Mouse (Mus musculus): Measurements from ENCODE around the gene Ptgfrn.

The Ptgfrn gene

DNA sequence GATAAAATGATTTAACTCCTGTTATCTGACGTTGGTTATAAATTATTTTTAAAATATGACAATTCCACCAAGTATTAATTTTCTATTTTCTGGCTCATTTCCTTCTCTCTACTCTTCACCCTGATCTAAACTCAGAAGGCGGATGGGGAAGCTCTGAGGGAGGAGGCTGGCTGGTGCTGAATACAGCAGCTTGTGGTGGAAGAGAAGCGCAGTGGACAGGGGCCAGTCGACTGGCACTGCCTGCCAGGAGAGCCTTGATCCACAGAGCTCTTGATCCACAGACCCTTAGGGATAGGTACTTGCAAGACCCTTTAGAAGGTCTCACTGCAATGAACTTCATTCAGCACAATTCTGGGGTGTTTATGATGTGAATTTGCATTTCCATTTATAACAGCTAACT is 29.2 kb downstream of the Ptgfrn start:
- no peak for DNase-seq (ENCODE audit: low read depth, low spot score)

DNA sequence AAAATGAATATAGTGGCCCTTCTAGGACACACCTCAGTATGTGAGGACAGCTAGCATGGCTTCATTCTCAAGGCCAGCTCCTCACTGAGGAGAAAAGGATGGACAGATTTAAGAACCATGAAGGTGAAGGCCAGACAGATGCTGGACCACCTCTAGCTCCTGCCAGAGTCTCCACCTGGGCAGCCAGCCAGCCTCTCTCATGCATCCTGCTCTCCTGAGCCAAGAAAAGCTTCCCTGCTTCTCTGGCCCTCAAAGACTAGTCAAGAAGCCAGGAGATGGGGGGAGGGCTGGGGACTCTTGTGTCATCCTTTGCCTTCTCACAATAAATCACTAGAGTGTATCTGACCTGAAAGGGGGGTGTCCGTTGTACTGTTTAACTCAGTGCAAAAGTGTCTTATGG is 31.7 kb downstream of the Ptgfrn start:
- DNase-seq (ENCODE audit: low read depth, low spot score), result no peak

DNA sequence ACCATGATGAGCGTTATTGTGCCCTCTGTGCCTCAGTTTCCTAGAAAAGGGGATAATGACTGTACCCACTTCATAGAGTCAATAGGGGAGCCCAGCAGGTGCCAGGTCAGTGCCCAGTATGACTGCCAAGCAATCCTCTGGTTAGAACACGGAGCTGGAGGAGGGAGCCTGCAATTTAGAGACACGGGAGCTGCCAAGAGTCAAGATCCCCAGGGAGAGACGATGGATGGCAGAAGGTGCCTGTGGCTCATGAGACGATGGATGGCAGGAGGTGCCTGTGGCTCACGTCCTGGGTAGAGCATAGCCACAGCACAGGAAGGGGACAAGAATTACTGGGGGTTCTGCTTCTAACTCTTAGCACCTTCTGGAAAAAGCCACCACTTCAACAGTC is 32.4 kb downstream of the Ptgfrn start:
- no peak for DNase-seq (ENCODE audit: low read depth, low spot score)

DNA sequence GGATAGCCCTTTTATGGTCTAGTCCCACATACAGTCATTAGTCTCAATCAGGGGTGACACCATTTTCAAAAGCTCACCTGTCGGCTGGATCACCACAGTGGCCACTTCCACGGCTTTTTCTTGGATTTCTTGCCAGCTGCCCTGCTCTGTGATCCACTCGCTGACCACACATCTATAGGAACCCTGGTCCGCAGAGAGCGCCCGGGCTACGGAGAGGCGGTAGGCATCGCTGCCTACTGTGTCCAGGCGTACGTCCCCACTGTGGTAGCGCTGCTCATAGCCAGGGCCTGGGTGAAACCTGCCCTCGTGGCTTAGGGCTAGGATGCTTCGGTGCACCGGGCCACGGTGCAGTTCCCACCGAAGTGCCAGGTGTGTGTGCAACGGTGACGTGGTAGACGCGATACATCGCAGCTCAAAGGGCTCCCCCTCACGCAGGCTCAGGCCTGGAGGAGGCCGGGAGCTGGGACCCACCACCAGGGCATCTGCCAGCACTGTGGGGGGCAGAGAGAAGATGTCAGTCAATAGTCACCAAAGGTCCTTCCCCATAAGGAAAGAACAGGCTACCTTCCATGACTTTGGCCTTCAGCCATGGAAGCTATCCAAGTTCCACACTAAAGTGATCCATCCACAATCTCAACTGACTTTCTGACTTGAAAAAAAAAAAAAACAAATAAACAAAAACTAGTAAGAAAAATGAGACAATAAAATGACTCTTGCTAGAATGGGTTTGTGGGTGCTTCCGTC is 32.9 kb downstream of the Ptgfrn start:
- DNase-seq (ENCODE audit: low read depth, low spot score), result no peak

DNA sequence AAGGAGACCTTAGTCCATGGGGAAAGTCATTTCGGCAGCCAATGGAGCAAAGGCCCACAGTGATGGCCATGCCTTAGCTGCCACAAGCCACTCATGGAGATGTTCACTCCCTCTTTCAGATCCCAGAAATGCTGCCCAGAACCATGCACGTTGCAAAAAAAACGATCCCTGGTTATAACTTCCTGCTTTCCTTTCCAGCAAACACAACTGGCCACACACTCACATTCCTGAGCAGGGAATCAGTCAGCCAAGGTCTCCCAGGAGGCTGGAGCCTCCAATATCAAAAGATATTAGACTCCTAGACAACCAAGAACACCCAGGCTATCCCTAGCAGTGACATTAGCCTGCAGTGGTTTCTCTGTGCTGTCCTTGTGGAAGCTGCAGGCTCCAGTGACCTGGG is 34.2 kb downstream of the Ptgfrn start:
- no peak for DNase-seq (ENCODE audit: low read depth, low spot score)

DNA sequence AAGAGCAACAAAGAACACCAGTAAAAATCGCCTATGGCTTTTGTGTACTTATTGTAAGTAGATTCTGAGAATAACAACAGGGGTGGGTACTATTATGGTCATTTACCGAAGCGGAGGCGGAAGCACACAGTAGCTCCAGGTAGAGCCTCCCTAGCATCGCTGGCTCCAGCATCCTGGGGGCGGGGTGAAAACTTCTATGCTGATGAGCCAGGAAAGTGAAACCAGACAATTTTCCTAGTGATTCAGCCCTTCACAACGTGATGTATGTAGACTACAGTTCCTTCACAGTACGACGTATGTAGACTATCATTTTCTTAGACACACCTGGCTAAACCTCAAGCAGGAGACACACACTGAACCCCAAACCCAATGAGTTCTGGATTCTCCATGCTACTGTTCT is 36.7 kb downstream of the Ptgfrn start:
- no peak for DNase-seq (ENCODE audit: low read depth, low spot score)

DNA sequence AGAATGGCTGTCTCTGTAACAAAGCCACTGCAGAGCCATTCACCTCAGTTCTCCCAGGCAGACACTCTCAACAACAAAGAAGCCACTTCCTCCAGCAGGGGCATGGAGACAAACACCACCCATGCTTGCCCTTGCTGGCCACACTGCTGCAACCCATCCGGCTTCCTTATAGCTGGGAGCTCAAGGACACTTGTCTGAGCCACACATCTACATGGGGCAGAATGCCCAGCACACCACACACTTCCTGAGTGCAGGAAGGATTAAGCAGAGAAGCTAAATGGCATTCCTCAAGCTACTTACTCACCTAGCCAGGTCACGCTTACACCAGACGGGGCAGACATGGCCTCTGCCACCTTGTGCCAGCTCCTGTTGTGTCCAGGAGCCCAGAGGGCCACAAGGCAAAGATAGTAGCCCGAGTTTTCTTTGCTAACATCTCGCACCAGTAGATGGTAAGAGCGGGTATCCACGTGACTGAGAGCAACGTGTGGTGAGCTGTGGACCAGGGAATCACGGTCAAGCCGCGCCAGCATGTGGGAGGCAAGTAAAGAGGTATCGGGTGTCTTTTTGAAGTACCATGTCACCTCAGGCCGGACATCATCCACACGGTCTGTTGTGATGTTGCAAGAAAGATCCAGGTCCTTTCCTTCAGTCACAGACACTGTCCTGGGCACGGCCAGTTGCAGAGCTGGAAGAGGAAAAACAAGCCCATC is 37.4 kb downstream of the Ptgfrn start:
- no peak for DNase-seq (ENCODE audit: low read depth, low spot score)

DNA sequence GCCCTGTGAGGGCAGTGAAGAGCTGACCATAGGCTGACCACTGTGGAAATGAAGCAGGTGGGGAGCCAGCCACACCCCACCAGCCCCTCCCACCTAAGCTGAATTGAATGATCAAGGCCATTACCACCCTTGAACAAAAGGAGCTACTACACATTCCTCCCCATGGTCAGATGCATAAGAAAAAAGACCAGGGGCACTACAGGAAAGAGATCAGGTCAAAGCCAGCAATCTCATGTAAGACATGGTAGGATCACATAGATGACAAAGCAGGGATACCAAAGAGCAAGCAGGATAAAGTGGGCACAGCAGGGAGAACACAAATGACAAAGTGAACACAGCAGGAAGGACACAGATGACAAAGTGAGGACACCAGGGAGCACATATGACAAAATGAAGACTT is 38.5 kb downstream of the Ptgfrn start:
- DNase-seq (ENCODE audit: low read depth, low spot score), result no peak

DNA sequence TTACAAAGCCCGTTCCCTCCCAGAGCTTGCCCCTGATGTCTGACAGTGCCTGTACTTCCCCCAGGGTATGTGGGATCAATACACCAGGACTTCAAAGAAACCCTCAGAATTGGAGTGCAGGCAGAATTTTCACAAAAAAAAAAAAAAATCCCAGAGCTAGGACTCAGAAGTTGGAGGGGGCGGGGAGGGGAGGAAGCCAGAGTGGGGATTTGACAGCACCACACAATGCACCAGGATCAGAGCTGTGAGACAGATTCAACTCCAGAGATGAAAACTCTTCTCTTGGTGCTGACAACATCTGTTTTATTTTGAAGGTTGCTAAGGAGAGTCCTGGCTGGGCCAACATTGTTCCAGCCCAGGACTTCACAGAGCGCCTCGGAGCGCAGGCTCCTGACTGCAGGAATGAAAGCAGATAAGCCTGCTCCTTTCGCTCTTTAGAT is 39.3 kb downstream of the Ptgfrn start:
- DNase-seq (ENCODE audit: low read depth, low spot score), result no peak

DNA sequence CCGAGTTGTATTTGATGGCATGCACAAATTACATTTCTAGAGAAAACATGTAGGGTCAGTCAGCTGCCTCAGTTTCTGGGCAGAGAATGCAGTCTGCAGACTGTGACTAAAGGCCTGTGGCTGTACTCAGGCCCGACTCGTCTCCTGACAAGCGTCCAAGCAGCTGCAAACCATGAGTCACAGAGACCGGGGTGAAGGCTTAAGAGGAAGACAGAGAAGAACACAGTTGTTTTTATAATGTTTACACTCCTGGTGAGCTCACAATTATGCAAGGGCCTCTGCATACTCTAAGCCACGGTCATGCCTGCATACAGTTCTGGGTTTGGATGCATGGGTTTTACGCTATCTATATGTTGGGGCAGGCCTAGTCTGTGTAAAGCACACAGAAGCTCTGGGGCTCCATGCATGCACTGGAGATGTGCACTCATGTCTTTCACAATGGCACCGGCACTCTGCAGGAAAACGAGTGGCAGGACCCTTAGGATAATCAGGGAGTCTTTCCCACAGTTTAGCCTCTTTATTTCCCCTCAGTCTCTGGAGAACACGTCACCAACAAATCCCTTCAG is 39.8 kb downstream of the Ptgfrn start:
- no peak for DNase-seq (ENCODE audit: low read depth, low spot score)

DNA sequence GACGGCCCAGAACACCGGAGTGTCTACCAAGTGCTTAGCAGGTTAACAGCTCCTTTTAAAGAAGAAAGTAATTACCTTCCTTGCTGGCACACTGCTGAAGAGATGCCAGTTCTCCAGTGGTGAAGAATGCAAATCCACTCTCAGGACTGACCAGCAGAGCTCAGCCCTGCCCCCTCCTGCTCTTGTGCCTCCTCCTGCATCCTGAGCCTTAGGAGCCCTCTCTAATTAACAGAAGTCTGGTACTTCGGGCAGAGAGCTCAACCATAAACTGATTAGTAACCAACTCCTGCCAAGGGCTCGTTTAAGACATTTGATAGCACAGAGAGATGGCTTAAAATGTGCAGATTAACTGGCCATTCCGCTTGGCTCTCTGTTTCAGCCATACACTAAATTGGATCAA is 41.4 kb downstream of the Ptgfrn start:
- peak; percentile 21 for DNase-seq (ENCODE audit: low read depth, low spot score)

DNA sequence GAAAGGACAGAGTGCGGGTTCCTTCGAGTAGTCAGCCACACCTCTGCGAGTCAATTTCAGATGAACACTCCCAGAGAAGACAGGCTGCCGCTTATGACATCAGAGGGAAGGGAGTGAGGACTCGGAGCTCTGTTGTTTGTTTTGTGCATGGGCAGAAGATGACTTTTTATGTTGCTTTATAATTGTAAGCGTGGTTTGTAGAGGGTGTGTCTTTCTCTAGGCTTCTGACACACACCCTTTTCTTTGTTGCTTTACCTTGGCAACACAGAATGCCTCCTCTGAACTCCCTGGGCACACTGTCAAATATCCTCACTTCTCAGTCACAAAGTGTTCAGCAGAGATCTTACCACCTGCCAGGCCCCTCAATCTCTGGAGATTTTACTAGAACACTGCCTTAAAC is 43.9 kb downstream of the Ptgfrn start:
- no peak for DNase-seq (ENCODE audit: low read depth, low spot score)

DNA sequence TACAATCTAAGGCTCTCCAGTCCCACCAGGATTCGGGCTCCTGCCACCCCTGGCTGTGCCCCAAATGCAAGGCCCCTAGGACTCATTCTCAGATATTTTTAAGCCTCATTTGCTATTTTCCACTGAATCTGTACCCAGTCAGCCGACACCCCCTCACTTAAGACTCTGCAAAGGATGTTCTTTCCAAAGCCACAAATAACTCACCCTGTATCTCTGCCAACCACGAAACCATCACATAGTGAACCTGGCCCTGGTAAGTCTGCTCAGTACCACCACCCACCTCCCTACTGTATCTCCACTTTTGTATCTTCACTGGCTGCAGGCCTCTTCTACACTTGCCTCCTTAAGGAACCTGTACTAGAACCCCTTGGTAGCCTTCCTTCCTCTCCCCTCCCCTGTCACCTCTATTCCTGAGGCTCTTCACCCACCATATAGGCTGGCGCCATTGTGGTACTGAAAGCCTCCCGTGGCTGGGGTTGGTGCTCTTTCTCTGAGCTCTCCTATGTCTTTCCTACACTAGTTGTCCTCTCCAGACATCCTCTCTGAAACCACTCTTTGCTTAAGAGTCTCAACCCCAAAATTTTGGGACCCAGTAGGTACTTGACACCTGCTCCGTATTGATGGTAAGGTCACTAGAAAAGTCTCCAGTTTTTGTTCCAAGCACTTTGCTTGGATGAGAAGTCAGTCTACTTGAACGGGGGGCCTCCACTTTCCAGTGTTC is 48.1 kb downstream of the Ptgfrn start:
- DNase-seq (ENCODE audit: low read depth, low spot score), result no peak

DNA sequence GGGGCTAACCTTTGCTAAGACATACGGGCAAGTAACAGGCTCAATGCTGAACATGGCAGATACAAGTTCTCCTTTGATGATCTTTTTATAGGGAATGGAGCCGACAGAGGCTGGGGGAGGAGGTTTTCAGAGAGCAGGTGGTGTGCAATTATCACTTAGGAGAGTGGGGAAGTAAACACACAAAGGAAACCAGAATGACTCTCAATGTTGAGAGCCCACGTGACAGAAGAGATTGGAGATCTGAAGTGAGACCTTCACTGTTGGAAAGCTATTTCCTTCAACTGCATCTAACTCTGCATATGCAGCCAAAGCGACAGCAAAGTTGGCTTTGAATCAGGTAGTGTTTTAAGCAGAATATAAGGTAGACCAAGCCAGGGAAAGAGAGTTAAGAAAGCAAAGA is 50.9 kb downstream of the Ptgfrn start:
- no peak for DNase-seq (ENCODE audit: low read depth, low spot score)

DNA sequence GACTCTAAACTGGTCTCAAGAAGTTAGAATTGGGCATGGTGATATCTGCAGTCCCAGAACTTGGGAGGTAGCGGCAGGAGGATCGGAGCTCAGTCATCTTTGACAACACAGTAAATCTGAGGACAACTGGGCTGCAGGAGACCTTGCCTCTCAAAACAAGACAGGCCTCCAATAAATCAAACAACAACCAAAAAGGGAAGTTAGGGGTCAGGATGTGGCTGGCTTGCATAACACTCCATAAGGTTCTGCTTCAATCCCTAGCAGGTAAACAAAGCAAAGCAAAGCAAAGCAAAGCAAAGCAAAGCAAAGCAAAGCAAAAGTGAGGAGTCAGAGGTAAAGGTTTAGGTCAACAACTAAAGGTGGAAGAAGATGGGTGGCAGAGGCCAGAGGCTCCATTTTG is 51.9 kb downstream of the Ptgfrn start:
- DNase-seq (ENCODE audit: low read depth, low spot score), result no peak

DNA sequence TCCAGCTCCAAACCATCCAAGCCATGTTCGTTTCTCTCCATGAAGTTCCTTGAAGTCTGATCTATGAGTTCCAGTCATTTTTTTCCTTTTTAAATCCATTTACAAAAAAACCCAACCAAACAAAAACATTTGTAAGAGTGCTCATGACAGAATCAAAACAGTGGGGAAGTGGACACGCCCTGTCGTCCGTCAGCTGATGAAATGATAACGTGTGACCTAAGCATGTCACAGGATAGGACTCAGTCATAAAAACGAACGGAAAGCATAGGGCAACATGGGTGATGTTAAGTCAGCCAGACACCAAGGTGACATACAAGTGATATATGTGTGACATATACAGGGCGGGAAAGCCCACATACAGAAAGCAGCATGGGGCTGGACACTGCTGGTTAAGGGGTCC is 54.9 kb downstream of the Ptgfrn start:
- no peak for DNase-seq (ENCODE audit: low read depth, low spot score)

DNA sequence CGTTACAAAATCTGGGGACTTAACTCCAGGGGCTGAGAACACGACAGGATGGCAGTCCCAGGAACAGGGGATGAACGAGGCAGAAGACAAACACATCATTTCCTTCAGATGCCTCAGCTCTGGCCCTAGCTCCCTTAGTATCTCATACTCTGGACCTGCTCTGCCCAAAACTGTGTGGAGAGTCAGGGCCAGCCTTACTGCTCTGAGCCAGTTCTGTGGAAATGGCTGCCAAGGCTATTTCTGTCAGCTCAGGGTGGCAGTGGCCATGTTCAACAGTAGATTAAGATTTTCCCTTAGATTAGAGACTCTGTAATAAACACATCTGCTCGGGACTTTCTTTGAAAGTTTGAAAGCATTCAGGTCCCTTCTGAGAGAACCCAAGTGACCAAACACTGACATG is 58.5 kb downstream of the Ptgfrn start:
- no peak for DNase-seq (ENCODE audit: low read depth, low spot score)

DNA sequence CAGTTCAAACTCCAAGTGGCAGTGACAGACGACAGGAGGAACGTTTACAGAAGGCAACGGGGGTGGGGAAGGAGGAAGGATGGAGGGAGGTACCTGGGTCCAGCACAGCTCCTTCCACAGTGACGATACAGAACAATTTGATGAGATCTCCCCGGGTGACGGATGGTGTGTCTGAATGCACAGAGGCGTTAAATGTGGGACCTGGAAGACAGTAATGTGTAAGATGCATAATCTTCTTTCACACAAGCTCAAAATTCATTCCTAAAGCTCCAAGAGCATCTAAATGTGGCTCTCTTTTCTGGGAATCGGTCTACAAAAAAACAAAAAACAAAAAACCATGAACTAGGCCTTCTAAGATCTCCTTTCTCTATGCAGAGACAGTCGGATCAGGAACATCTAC is 60.1 kb downstream of the Ptgfrn start:
- DNase-seq (ENCODE audit: low read depth, low spot score), result no peak

DNA sequence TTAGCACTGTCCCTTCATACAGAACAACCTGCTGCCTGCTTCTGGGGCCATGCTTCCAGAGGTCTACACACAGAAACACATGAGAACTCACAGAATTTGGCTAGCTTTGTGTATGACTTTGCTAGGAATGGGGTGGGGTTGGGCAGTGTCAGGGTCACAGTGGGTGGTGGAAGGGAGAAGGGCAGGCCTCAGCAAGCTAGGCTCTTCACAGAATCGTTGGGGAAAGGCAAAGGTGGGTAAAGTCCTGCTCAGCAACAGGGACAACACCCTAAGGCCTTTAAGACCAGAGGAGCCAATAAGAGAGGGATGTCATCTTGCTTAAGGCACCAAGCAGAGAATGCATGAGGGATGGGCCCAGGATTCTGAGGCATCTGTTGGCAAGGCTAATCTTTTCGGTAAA is 61.3 kb downstream of the Ptgfrn start:
- no peak for DNase-seq (ENCODE audit: low read depth, low spot score)

DNA sequence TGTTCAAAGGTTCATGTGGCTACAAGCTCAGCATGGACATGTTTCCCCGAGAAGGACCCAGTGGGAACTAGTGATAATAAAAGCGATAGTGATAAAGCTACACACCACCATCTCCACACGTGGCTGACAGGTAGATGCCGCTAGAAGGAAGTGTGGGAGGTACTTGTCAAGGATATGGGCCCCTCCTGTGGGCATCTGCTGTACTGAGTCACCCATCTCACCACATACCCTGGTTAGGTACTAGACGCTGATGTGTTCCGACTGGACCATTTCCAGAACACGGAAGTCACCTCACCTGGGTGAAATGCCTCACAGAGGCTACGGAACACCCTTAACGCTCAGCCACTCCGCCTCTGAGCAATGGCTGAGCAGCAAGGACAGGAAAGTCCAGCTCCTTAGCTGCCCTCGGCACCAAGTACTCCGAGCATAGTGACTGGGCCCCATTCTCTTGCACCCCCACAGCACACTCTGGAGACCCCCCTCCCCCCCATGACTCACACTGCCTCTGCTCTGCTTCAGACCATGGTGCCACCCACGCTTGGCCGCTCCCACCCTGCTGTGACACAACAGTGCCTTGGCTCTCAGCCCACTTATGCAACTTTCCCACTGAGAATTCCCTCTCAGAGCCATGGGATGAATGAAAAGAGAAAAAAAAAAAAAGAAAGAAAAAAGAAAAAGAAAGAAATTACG is 62.3 kb downstream of the Ptgfrn start:
- no peak for DNase-seq (ENCODE audit: low read depth, low spot score)

DNA sequence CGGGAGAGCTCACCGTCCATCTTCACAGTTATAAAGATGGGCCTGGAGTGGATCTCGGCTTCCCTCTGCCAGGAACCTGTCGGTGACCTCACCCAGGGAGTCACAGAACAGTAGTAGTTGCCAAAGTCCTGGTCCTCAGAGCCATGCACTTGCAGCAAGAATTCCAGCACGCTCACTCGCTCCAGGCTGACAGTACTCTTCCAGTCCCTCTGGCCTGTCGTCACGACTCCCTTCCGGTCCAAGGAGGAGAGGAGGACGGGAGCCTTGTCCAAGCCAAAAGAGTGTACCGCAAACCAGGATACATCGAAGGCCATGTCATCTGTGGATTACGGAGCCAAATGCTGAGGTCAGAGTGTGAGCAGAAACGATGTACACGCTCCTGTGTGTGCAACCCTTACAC is 64.6 kb downstream of the Ptgfrn start:
- no peak for DNase-seq (ENCODE audit: low read depth, low spot score)

DNA sequence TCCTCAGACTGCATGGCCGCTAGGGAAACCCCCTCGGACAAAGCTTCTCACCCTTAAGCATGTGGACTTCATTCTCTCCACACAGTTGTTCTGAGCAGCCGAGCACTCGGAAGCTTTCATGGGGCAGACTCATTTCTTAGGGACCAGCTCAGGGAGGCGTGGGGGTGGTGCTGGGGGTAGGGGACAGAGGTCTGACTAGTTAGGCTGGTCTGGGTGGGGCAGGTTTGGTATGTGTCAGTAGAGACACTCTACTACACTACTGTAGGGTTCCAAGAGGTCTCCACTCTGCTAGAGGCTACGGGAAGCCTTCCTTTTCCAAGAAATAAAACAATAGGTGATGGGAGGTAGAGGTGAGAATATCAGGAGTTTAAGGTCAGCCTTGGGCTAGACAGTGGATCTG is 65.4 kb downstream of the Ptgfrn start:
- no peak for DNase-seq (ENCODE audit: low read depth, low spot score)

All from forelimb bud, embryonic 11.5 days (tissue).